Mouse (Mus musculus) brain, embryonic 14.5 days (tissue): ENCODE measurements around the gene Slc12a8. TPM values are rescaled to one million over a fixed set of nuclear protein-coding genes. Genes with fewer than 3 reads are reported as not detected.

ENCODE experiments used
- DNase-seq: peaks from one replicate; pipeline ENCODE4 v3.0.0-alpha.2; 2011; ENCODE audit warnings: low read depth
- CTCF ChIP-seq: fragments of 200-500 bp; IDR thresholded peaks from 2 replicates; pipeline ENCODE4 v1.5.1; 2012; ENCODE audit warnings: inconsistent platforms, mild to moderate bottlenecking, moderate library complexity, borderline replicate concordance; ENCODE audit not compliant: insufficient read depth, insufficient read length; ENCODE audit errors: extremely low read depth
- POLR2A ChIP-seq: fragments of 200-500 bp; IDR thresholded peaks from 2 replicates; pipeline ENCODE4 v1.6.1; 2012; ENCODE audit warnings: mild to moderate bottlenecking, inconsistent platforms, borderline replicate concordance; ENCODE audit not compliant: poor library complexity, insufficient read depth, insufficient read length, severe bottlenecking; ENCODE audit errors: extremely low read depth
- polyA plus RNA-seq: library from polyadenylated mRNA; depleted of rRNA; stranded (reverse); fragments of >200 nt; gene quantifications from 2 replicates; pipeline ENCODE4 v1.2.3, GENCODE M21; 2012

Gene Slc12a8
- polyA plus RNA-seq, 1 experiment, result 0.75 TPM

GRCm38 (mm10) chr16:33590438-33590837 lies 73.3 kb downstream of the Slc12a8 start:
- TF ChIP-seq POLR2A (no peak), CTCF (no peak)
- no peak for DNase-seq

GRCm38 (mm10) chr16:33591390-33592067 lies 74.4 kb downstream of the Slc12a8 start:
- DNase-seq, result no peak
- TF ChIP-seq CTCF (no peak), POLR2A (no peak)

GRCm38 (mm10) chr16:33592286-33592685 lies 75.2 kb downstream of the Slc12a8 start:
- no peak for DNase-seq
- no peak for TF ChIP-seq POLR2A
- no peak for TF ChIP-seq CTCF

GRCm38 (mm10) chr16:33593467-33593866 lies 76.3 kb downstream of the Slc12a8 start:
- DNase-seq, result no peak
- TF ChIP-seq CTCF (no peak), POLR2A (no peak)

- peak; percentile 88 for DNase-seq
- no peak for TF ChIP-seq POLR2A
- no peak for TF ChIP-seq CTCF
These were observed 77.1 kb downstream of the Slc12a8 start for GRCm38 (mm10) chr16:33594037-33594771.

- DNase-seq, result no peak
- no peak for TF ChIP-seq POLR2A
- no peak for TF ChIP-seq CTCF
These were observed 78.2 kb downstream of the Slc12a8 start for GRCm38 (mm10) chr16:33595235-33595769.

- DNase-seq, result no peak
- TF ChIP-seq CTCF, result no peak
- no peak for TF ChIP-seq POLR2A
These were observed 79.1 kb downstream of the Slc12a8 start for GRCm38 (mm10) chr16:33596213-33596612.

- TF ChIP-seq POLR2A (no peak), CTCF (peak; percentile 37; the same call in 1 of the 2 replicates)
These were observed 83.1 kb downstream of the Slc12a8 start for GRCm38 (mm10) chr16:33600216-33600615.

GRCm38 (mm10) chr16:33601299-33601698 lies 84.2 kb downstream of the Slc12a8 start:
- no peak for TF ChIP-seq CTCF
- no peak for TF ChIP-seq POLR2A
- DNase-seq, result no peak

More at GRCm38 (mm10) chr16:33600216-33600615, 83.1 kb downstream of the Slc12a8 start:
- DNase-seq, result no peak

GRCm38 (mm10) chr16:33605647-33606596 lies 88.8 kb downstream of the Slc12a8 start:
- peak; percentile 98 for DNase-seq
- TF ChIP-seq POLR2A, result no peak
- TF ChIP-seq CTCF, result no peak

- no peak for TF ChIP-seq CTCF
- no peak for TF ChIP-seq POLR2A
- DNase-seq, result peak; percentile 76
These were observed 89.8 kb downstream of the Slc12a8 start for GRCm38 (mm10) chr16:33606691-33607532.
